Mouse (Mus musculus): ENCODE results near the gene Tnrc6b.

- no peak for TF ChIP-seq CTCF (IDR thresholded peaks at IDR 0.05; ENCODE audit: insufficient read depth, low read depth, low read length)
- TF ChIP-seq POLR2A (IDR thresholded peaks at IDR 0.05; ENCODE audit: insufficient read depth, low read depth, low read length) = no peak
Measured at GRCm38 (mm10) chr15:80913803-80914202, 202.7 kb downstream of the Tnrc6b start.
